Mouse (Mus musculus) kidney, postnatal 36 days (tissue): Measurements from ENCODE around the gene Polrmt.

Experiments
- DNase-seq, 2 experiments: peaks; one replicate each; pipeline ENCODE4 v3.0.0; 2021 to 2022; ENCODE audit warnings: mixed read lengths in 2 of 2

Polrmt gene

GRCm38 (mm10) chr10:79745898-79746773, at the start of gene Polrmt:
TSS of gene Polrmt (minus strand) at chr10:79746581.
- peak; percentile 97 to 99 for DNase-seq

GRCm38 (mm10) chr10:79795905-79796304, 49.5 kb upstream of the Polrmt start:
- no peak for DNase-seq

- DNase-seq, result peak; percentile 92 to 94
Measured at GRCm38 (mm10) chr10:79794491-79794931, 48.1 kb upstream of the Polrmt start.

GRCm38 (mm10) chr10:79793738-79794490, 47.5 kb upstream of the Polrmt start:
- DNase-seq, result peak in 1 of 2 experiments; percentile 70

GRCm38 (mm10) chr10:79793051-79793737, 46.8 kb upstream of the Polrmt start, which contains the start of gene Palm:
TSS of gene Palm (plus strand) at chr10:79793572.
- DNase-seq, result peak; percentile 89 to 93

- no peak for DNase-seq
Measured at GRCm38 (mm10) chr10:79792339-79793040, 46.1 kb upstream of the Polrmt start.

GRCm38 (mm10) chr10:79790861-79791260, 44.5 kb upstream of the Polrmt start, which contains the start of gene Prss57:
TSS of gene Prss57 (minus strand) at chr10:79790961.
- DNase-seq, result no peak

- no peak for DNase-seq
Measured at GRCm38 (mm10) chr10:79789581-79789980, 43.2 kb upstream of the Polrmt start.

GRCm38 (mm10) chr10:79788386-79789158, 42.2 kb upstream of the Polrmt start:
- peak; percentile 80 to 93 for DNase-seq

- DNase-seq, result peak in 1 of 2 experiments; percentile 75
Measured at GRCm38 (mm10) chr10:79783920-79784800, 37.8 kb upstream of the Polrmt start.

- DNase-seq, result peak in 1 of 2 experiments; percentile 67
Measured at GRCm38 (mm10) chr10:79783050-79783449, 36.7 kb upstream of the Polrmt start.

- DNase-seq, result no peak
Measured at GRCm38 (mm10) chr10:79781956-79782355, 35.6 kb upstream of the Polrmt start.

GRCm38 (mm10) chr10:79781139-79781538, 34.8 kb upstream of the Polrmt start:
- no peak for DNase-seq

- DNase-seq, result peak in 1 of 2 experiments; percentile 82
Measured at GRCm38 (mm10) chr10:79780664-79781015, 34.3 kb upstream of the Polrmt start.

GRCm38 (mm10) chr10:79779784-79780663, 33.6 kb upstream of the Polrmt start:
- peak; percentile 99 to 100 for DNase-seq

- DNase-seq, result no peak
Measured at GRCm38 (mm10) chr10:79779193-79779592, 32.8 kb upstream of the Polrmt start.

GRCm38 (mm10) chr10:79778006-79778405, 31.6 kb upstream of the Polrmt start:
- DNase-seq, result peak in 1 of 2 experiments; percentile 60

GRCm38 (mm10) chr10:79777103-79777531, 30.7 kb upstream of the Polrmt start, which contains the start of gene Fstl3:
TSS of gene Fstl3 (plus strand) at chr10:79777272.
- DNase-seq, result peak in 1 of 2 experiments; percentile 65
